Mouse (Mus musculus): Measurements from ENCODE around the gene Trp53. TPM values are rescaled to one million over a fixed set of nuclear protein-coding genes. Genes with fewer than 3 reads are reported as not detected.
"Not testable (repeated sequence)": the region's sequence is repeated elsewhere in the genome, so short reads cannot be mapped to it uniquely, and the experiment has no call there.

The Trp53 gene
- total RNA-seq, 2 experiments from 2014 or later, result 18.7 to 21.1 TPM

- intact Hi-C loops (cut with DNase I), result no loop called here
- DNase-seq (ENCODE audit: low spot score in 2 of 2), result no peak
Measured at GRCm38 (mm10) chr11:69590622-69591021, 10.5 kb downstream of the Trp53 start.

GRCm38 (mm10) chr11:69591424-69591823 lies 11.3 kb downstream of the Trp53 start:
- intact Hi-C loops (cut with DNase I), result no loop called here
- no peak for DNase-seq (ENCODE audit: low spot score in 2 of 2)

- peak; percentile 56 to 76 for DNase-seq (ENCODE audit: low spot score in 2 of 2)
- intact Hi-C loops (cut with DNase I), result no loop called here
Measured at GRCm38 (mm10) chr11:69591899-69592637, 11.9 kb downstream of the Trp53 start.

- intact Hi-C loops (cut with DNase I), result no loop called here
- no peak for DNase-seq (ENCODE audit: low spot score in 2 of 2)
Measured at GRCm38 (mm10) chr11:69592799-69593198, 12.6 kb downstream of the Trp53 start.

- no peak for DNase-seq (ENCODE audit: low spot score in 2 of 2)
- intact Hi-C loops (cut with DNase I), result no loop called here
Measured at GRCm38 (mm10) chr11:69594853-69595252, 14.7 kb downstream of the Trp53 start.

- DNase-seq (ENCODE audit: low spot score in 2 of 2), result no peak
- intact Hi-C loops (cut with DNase I), result no loop called here
Measured at GRCm38 (mm10) chr11:69599436-69599835, 19.3 kb downstream of the Trp53 start.

GRCm38 (mm10) chr11:69600098-69600497 lies 19.9 kb downstream of the Trp53 start:
- intact Hi-C loops (cut with DNase I), result no loop called here

GRCm38 (mm10) chr11:69601768-69602167 lies 21.6 kb downstream of the Trp53 start:
- intact Hi-C loops (cut with DNase I), result no loop called here
- DNase-seq (ENCODE audit: low spot score in 2 of 2), result no peak

More at GRCm38 (mm10) chr11:69600098-69600497, 19.9 kb downstream of the Trp53 start:
- DNase-seq (ENCODE audit: low spot score in 2 of 2), result peak; percentile 58 to 77

GRCm38 (mm10) chr11:69603516-69603915 lies 23.4 kb downstream of the Trp53 start:
- no peak for DNase-seq (ENCODE audit: low spot score in 2 of 2)
- intact Hi-C loops (cut with DNase I), result no loop called here

- intact Hi-C loops (cut with DNase I), result loop anchor here (2.0 kb wide), 1 partner anchor 24 kb away; the partner anchor contains the start of genes Trp53 and Wrap53
Measured at GRCm38 (mm10) chr11:69604347-69604746, 24.2 kb downstream of the Trp53 start.

GRCm38 (mm10) chr11:69604795-69605664 lies 24.9 kb downstream of the Trp53 start:
- DNase-seq (ENCODE audit: low spot score in 2 of 2), result peak; percentile 20 to 27
- intact Hi-C loops (cut with DNase I), result loop anchor here (2.0 kb wide), 1 partner anchor 24 kb away; the partner anchor contains the start of genes Trp53 and Wrap53

More at GRCm38 (mm10) chr11:69604347-69604746, 24.2 kb downstream of the Trp53 start:
- no peak for DNase-seq (ENCODE audit: low spot score in 2 of 2)

- peak; percentile 77 to 78 for DNase-seq (ENCODE audit: low spot score in 2 of 2)
- intact Hi-C loops (cut with DNase I), result loop anchor here (2.0 kb wide), 1 partner anchor 25 kb away; the partner anchor contains the start of genes Trp53 and Wrap53
Measured at GRCm38 (mm10) chr11:69605726-69606490, 25.7 kb downstream of the Trp53 start, which contains the start of gene Atp1b2. Gene Atp1b2, minus strand, starts transcription at chr11:69605942.

GRCm38 (mm10) chr11:69606491-69606795 lies 26.3 kb downstream of the Trp53 start:
- DNase-seq (ENCODE audit: low spot score in 2 of 2), result no peak
- intact Hi-C loops (cut with DNase I), result no loop called here

- DNase-seq (ENCODE audit: low spot score in 2 of 2), result no peak
- intact Hi-C loops (cut with DNase I), result no loop called here
Measured at GRCm38 (mm10) chr11:69606832-69607231, 26.7 kb downstream of the Trp53 start.

GRCm38 (mm10) chr11:69608525-69608924 lies 28.4 kb downstream of the Trp53 start:
- intact Hi-C loops (cut with DNase I), result no loop called here
- DNase-seq (ENCODE audit: low spot score in 2 of 2), result no peak

- intact Hi-C loops (cut with DNase I), result no loop called here
- no peak for DNase-seq (ENCODE audit: low spot score in 2 of 2)
Measured at GRCm38 (mm10) chr11:69609416-69609815, 29.3 kb downstream of the Trp53 start.

- intact Hi-C loops (cut with DNase I), result no loop called here
- no peak for DNase-seq (ENCODE audit: low spot score in 2 of 2)
Measured at GRCm38 (mm10) chr11:69610899-69611298, 30.7 kb downstream of the Trp53 start.

- intact Hi-C loops (cut with DNase I), result loop anchor here (1.0 kb wide), 1 partner anchor 34 kb away; no protein-coding TSS in a partner anchor
- peak; percentile 54 to 68 for DNase-seq (ENCODE audit: low spot score in 2 of 2)
Measured at GRCm38 (mm10) chr11:69613553-69614256, 33.5 kb downstream of the Trp53 start.

- DNase-seq (ENCODE audit: low spot score in 2 of 2), result not testable (repeated sequence)
- intact Hi-C loops (cut with DNase I), result loop anchor here (1.0 kb wide), 1 partner anchor 35 kb away; no protein-coding TSS in a partner anchor
Measured at GRCm38 (mm10) chr11:69614257-69614588, 34.1 kb downstream of the Trp53 start.
